Mouse (Mus musculus): Measurements from ENCODE around the gene Spsb4. TPM values are rescaled to one million over a fixed set of nuclear protein-coding genes. Genes with fewer than 3 reads are reported as not detected.

The Spsb4 gene
- 1 to 10 TPM; 2.1 to 2.6 TPM for total RNA-seq (2023)

GRCm38 (mm10) chr9:97018677-97019147 is at the start of gene Spsb4:
TSS of gene Spsb4 (minus strand) at chr9:97018843.

Other genes starting within 250 kb of the Spsb4 start
- gene Pxylp1, start 126.2 kb downstream of the Spsb4 start, total RNA-seq (2023): 10 to 100 TPM; 87.6 to 97.5 TPM
- 10 to 100 TPM; 29.2 to 33.8 TPM for gene Slc25a36, start 92.3 kb upstream of the Spsb4 start, total RNA-seq (2023)

All from neutrophil, adult 83 days (primary cell).